Mouse (Mus musculus) spleen, postnatal 10 days (tissue): Measurements from ENCODE around the gene Bst2.

Experiments
- DNase-seq, 2 experiments: peaks; one replicate each; pipeline ENCODE4 v3.0.0; 2021 to 2022; ENCODE audit warnings: low spot score in 2 of 2

Bst2 gene

DNA sequence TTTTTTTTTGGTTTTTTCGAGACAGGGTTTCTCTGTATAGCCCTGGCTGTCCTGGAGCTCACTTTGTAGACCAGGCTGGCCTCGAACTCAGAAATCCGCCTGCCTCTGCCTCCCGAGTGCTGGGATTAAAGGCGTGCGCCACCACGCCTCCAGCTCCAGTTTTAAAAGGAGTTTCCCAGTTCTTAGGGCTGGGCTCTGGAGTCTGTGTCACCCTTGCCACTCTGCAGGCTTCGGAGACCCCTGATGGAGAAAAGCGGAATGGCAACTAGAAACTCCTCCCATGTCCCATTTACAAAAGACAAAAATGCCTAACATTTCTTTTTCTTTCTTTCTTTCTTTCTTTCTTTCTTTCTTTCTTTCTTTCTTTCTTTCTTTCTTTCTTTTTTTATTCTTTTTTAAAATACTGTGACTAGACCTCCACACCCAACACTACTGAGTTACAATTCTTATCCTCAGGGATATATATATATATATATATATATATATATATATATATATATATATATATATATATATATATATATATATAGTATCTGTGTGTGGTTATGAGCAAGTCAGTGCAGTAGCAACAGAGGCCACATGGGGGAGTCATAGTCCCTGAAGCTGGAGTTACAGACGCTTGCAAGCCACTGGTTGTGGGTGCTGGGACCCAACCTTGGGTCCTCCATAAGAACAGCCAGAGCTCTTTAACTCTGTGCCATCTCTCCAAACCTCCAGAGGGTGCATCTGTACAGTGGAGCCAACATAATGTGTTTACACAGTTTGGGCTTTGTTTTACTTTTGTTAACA, 18.0 kb downstream of the Bst2 start:
- DNase-seq, result peak in 1 of 2 experiments; percentile 70

- DNase-seq, result no peak
These were observed 20.5 kb downstream of the Bst2 start for GRCm38 (mm10) chr8:71516786-71517185.

- DNase-seq, result no peak
These were observed 22.2 kb downstream of the Bst2 start for GRCm38 (mm10) chr8:71515043-71515442.

DNA sequence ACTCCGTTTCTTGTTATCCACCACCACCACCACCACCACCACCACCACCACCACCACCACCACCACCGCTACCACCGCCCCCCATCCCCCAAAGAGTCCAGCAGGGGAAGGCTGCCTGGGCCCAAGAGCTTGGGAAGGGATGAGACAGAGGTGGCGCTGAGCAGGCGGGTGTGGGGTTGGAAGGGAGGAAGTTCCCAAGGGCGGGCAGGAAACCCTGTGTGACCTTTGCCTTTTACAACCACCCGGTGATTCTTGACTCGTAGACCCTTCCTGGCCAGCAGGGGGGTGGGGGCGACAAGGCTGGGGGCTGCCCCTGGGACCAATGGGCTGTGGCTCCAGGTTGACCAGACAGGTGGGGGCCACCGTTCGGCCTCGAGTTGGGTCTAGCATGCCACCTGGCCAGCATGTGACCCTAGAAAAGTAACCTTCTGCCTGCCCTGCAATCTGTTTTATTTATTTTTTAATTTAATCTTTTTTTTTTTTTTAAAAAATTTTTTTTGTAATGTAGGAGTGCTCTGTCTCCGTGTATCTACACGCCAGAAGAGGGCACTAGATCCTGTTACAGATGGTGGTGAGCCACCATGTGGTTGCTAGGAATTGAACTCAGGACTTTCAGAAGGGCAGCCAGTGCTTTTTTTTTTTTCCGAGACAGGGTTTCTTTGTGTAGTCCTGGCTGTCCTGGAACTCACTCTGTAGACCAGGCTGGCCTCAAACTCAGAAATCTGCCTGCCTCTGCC, 24.1 kb downstream of the Bst2 start:
- DNase-seq, result no peak

- peak in 1 of 2 experiments; percentile 46 for DNase-seq
These were observed 25.6 kb downstream of the Bst2 start, which contains the start of gene Plvap for GRCm38 (mm10) chr8:71511644-71512043. Gene Plvap (minus strand): TSS chr8:71511752.

GRCm38 (mm10) chr8:71509316-71509715, 27.9 kb downstream of the Bst2 start:
- DNase-seq, result no peak

DNA sequence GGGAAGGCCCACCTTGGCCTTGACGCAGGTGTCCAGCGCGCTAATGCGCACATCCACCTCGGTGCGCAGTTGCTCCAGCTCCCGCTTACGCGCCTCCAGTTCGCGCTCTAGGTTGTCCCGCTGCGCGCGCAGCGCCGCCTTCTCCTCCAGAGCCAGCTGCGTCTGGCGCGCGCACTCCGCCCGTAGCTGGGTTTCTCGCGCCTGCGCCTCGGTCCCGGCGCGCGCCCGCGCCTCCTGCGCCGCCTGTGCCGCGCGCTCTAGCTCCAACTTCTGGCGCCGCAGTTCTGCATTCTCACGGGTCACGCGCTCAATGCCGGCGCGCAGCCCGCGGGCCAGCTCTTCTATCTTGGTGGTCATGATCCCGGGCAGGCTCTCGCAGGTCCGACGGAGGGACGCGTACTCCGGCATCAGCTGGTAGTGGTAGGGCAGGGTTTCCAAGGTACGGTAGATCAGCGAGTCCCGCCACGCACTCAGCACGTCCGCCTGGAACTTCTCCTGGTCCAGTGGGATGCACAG, 29.6 kb downstream of the Bst2 start:
- peak in 1 of 2 experiments; percentile 68 for DNase-seq

DNA sequence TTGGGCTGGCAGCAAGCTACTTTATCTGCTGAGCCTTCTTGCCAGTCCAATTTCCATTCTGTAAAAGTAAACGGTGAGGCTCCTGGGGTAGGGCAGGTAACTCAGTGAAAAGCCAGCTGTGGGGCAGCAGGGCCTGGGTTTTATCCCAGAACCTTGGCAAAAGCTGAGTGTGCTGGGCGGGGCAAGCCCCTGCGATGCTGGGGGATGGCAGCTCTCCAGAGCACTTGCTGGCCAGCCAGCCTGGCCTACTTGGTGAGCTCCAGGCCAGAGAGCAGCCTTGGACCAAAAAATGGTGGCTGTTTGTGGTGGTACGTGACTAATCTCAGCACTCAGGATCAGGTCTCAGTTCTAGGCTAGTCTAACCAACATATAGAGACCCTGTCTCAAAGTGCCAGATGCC, 31.3 kb downstream of the Bst2 start:
- no peak for DNase-seq

GRCm38 (mm10) chr8:71505326-71505725, 31.9 kb downstream of the Bst2 start:
- DNase-seq, result no peak

GRCm38 (mm10) chr8:71504349-71504748, 32.9 kb downstream of the Bst2 start:
- DNase-seq, result no peak

DNA sequence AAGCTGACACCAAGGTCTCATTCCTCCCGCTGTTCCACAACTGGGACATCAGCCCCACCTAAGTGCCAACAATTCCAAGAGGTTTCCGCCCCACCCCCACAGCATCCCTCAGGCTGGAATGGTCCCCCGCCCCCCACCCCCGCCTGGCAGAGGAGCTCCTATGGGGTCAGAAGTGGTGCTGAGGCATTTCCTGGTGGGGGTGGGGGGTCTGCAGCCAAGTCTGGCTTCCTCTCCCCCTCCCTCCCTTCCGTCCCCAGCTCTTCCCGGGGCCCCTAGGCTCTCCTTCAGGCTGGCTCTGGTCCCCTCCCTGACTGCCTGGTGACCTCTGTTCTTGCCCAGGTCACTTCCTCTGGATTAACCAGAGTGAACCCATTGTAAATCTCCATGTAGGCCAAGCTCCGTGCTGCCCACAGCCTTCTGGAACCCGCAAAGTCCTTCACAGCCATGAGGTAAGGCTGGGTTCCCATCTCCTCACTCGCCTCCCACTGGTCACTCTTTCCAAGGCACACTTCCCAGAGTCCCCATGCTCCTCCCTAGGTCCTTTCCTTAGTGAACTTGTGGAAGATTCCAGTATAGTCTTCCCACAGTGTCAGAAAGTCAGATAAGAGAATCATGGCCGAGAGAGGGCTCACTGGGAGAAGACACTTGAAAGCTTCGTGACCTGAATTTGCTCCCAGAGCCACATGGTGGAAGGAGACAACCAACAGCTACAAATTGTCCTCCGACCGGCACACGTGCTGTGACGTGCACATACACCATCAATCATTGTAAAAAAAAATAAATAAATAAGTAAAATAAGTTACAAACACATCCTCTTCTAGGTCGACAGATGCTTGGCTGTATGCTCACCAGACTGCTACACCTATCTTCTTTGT, 38.2 kb downstream of the Bst2 start:
- DNase-seq, result no peak

- DNase-seq, result no peak
These were observed 39.3 kb downstream of the Bst2 start for GRCm38 (mm10) chr8:71497881-71498501.

DNA sequence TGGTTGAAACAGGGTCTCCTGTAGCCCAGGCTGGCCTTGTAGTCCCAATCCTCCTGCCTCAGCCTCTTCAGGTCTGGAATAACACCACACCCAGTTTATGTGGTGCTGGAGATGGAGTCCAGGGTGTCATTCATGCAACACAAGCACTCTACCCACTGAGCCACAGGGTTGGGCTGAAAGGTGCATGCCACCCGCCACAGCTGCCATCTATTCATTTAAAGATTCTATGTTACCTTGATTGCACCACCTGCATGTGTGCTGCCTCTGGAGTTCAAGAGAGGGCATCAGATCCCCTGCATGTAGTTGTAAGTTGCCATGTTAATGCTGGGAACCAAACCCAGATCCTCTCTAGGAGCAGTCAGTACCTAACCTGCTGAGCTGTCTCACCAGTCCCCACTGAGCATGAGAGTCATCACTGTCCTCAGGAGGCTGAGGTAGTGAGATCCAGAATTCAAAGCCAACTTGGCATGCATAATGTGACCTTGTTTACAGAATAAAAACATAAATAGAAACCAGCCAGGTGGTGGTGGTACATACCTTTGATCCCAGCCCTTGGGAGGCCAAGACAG, 40.1 kb downstream of the Bst2 start:
- DNase-seq, result no peak

DNA sequence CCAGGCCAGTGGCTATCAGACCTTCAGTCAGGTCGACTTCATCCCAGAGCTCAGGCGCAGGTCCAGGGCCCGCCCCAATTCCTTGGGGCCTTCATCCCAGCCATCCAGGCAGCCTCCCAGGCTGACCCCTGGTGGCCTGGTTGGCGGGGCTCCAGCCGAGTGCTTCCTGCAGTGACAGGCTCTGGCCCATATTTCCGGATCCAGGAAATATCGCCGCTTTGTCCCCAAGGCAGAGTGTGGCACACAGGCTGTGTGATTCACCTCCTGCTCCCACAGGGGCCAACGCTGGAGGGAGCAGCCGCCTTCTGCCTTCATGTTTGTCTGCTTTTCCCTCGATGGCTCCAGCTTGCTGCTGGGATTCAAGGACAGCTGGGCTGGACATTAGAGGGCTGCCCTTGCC, 40.8 kb downstream of the Bst2 start:
- DNase-seq, result peak in 1 of 2 experiments; percentile 61

DNA sequence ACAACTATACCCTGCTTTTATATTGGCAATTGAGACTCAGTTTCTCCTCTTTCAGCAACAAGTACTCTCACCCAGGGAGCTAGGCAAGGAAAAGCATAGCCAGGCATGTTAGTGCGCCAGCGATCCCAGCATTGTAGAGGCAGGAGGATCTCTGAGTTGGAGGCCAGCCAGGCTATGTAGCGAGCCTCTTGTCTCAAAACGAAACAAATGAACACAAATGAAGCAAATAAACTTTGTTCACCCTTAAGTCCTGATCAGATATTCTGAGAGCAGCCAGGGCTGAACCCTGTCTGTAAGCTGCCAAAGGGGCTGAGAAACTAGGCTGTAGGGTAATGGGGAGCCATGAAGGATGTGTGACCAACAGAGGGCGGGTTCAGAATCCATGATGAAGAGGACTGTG, 41.4 kb downstream of the Bst2 start:
- no peak for DNase-seq

- DNase-seq, result peak; percentile 55 to 89
These were observed 42.2 kb downstream of the Bst2 start for GRCm38 (mm10) chr8:71495039-71495438.

GRCm38 (mm10) chr8:71488454-71488853, 48.8 kb downstream of the Bst2 start:
- DNase-seq, result peak; percentile 86 to 91

- DNase-seq, result peak; percentile 77 to 86
These were observed 49.4 kb downstream of the Bst2 start, which contains the start of gene Gtpbp3 for GRCm38 (mm10) chr8:71487691-71488445. Gene Gtpbp3 (plus strand): TSS chr8:71488103.

GRCm38 (mm10) chr8:71486136-71486529, 51.1 kb downstream of the Bst2 start:
- DNase-seq, result no peak
